Mouse (Mus musculus): Measurements from ENCODE around the gene Zfp26.

The Zfp26 gene

GRCm38 (mm10) chr9:20459377-20460317, at the start of gene Zfp26:
Gene Zfp26, minus strand, starts transcription at chr9:20460162.
- DNase-seq (ENCODE audit: low read depth), result peak; percentile 83

- DNase-seq (ENCODE audit: low read depth), result no peak
Observed at GRCm38 (mm10) chr9:20509676-20510075, 49.7 kb upstream of the Zfp26 start.

DNA sequence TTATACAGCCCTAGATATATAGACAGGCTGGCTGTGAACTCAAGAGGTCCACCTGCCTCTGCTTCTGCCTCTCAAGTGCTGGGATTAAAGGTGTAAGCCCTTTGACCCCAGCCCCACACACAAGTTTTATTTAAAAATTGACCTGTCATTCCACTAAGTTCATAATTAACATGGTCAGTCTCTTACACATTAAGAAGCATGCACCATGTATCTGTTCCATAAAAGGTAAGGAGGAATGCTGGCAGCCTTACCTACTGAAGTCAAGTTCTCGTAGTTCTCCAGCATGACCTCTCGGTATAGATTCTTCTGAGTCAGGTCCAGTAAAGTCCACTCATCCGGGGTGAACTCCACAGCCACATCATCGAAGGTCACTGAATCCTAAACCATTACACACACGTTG, 44.8 kb upstream of the Zfp26 start:
- DNase-seq (ENCODE audit: low read depth), result no peak

GRCm38 (mm10) chr9:20493281-20493680, 33.3 kb upstream of the Zfp26 start:
- DNase-seq (ENCODE audit: low read depth), result peak; percentile 61

- peak; percentile 91 for DNase-seq (ENCODE audit: low read depth)
Observed at GRCm38 (mm10) chr9:20492527-20493233, 32.7 kb upstream of the Zfp26 start, which contains the start of gene Zfp426. Gene Zfp426, minus strand, starts transcription at chr9:20492746.

- DNase-seq (ENCODE audit: low read depth), result no peak
Observed at GRCm38 (mm10) chr9:20491858-20492526, 32.0 kb upstream of the Zfp26 start.

GRCm38 (mm10) chr9:20489536-20489935, 29.6 kb upstream of the Zfp26 start:
- no peak for DNase-seq (ENCODE audit: low read depth)

GRCm38 (mm10) chr9:20479396-20479795, 19.4 kb upstream of the Zfp26 start:
- no peak for DNase-seq (ENCODE audit: low read depth)

DNA sequence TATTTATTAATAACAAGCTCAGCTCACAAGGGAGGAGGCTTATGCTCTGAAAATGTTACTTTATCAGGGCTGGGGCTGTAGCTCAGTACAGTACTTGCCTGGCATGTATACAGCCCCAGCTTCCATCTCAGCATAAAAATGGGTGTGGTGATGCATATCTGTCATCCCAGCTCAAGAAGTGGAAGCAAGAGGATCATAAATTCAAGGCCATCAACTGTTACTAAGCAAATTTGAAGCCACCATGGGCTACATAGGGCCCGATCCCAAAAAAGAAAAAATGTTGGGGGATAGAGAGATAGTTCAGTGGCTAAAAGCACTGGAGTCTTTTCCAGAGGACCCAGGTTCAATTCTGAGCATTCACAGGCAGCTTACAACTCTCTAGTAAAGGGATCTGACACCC, 16.7 kb upstream of the Zfp26 start:
- DNase-seq (ENCODE audit: low read depth), result no peak

- DNase-seq (ENCODE audit: low read depth), result peak; percentile 85
Observed at GRCm38 (mm10) chr9:20466761-20467442, 6.9 kb upstream of the Zfp26 start.

- no peak for DNase-seq (ENCODE audit: low read depth)
Observed at GRCm38 (mm10) chr9:20453647-20454046, 6.3 kb downstream of the Zfp26 start.

- no peak for DNase-seq (ENCODE audit: low read depth)
Observed at GRCm38 (mm10) chr9:20451493-20451892, 8.5 kb downstream of the Zfp26 start.

DNA sequence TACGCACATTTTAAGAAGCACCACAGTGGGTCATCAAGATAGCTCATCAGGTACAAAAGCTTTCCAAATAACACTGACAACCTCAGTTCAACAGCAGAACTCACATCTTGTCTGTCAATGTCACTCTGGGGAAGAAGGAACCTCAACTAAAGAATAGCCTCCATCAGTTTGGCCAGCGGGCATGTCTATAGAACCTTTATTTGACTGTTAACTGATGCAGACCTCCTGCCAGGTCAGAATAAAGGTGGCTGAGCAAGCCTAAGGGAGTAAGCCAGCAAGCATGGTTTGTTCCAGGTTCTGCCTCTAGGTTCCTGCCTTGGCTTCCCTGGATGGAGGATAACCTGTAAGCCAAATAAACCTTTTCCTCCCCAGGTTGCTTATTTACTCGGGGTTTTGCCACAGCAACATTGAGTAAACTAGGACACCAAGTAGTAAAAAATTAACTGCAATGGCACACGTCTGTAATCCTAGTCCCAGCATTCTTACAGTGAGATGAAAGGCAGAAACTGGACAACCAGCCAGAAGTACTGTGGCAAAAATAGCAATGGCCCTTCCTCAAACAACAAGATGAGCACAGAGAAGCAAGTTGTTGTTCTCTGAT, 16.7 kb downstream of the Zfp26 start:
- no peak for DNase-seq (ENCODE audit: low read depth)

GRCm38 (mm10) chr9:20430004-20430403, 30.0 kb downstream of the Zfp26 start:
- no peak for DNase-seq (ENCODE audit: low read depth)

GRCm38 (mm10) chr9:20411460-20411859, 48.5 kb downstream of the Zfp26 start:
- no peak for DNase-seq (ENCODE audit: low read depth)

DNA sequence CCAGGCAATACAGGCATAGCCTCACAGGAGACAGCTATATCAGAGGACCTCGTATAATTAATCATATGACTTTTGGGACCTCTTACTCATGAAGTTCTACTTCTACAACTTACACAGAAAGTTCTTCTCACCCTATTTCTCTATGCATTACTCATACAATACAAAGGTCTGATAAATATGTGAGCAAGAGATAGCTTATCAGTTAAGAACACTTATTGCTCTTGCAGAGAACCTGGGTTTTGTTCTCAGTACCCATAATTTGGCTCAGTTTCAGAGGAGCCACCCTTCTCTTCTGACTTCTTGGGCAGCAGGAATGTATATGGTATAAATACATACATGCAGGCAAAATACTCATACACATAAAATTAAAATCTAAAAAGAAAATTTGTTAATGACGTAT, 50.6 kb downstream of the Zfp26 start:
- no peak for DNase-seq (ENCODE audit: low read depth)

DNA sequence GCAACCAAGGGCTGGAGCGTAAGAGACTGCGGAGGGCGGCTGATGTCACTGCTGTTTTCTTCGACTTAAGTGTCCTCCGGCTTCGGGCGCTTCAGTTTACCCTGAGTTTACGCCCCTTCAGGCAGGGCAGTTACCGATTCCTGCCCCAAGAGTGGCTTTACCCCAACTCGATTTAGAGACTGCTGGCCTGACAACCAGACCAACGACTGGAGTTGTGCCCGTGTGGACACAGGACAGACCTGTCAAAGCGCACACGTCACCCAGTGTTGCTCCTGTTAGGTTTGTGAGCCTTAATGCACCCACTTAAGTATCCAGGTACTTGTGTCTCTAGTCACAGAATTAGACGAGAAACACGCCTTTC, 74.6 kb downstream of the Zfp26 start:
- no peak for DNase-seq (ENCODE audit: low read depth)

DNA sequence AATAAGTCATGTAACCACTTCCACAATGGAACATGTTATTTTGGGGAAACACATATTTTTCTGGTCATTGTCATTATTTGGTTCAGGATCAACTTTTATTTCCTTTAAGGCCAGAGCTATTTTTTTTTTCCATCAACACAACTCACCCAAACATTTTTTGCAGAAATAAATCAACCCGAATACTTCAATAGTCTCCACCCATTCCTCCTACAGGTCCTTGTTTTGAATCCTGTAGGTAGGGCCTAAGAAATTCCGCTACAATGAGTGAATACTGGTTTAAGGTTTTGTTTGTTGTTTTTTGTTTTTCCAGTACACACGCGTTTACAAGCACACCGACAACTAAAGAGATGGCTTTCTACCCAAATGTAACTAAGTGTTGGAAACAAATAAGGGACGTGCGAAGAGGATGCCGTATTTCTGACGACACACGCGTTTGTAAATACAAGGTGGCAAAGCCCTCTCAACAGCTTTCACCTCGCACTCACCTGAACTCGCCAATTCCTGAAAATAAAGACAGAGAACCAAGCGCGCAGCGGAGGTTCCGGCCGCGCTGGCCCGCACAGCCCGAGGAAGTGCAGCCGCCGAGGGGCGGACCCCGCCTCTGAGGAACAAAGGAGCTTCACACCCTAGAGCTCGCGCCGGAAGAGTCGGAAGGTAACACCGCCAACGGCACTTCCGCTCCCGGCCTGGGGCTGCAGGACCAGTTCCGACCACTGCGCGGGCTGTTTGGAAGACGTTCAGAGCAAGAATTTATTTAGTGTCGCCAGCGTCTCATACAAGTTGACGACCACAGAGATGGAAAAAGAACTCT, 75.2 kb downstream of the Zfp26 start, which contains the start of gene Zfp560:
TSS of gene Zfp560 (minus strand) at position 646 of the 811 bp plus-strand sequence.
- peak; percentile 95 for DNase-seq (ENCODE audit: low read depth)

DNA sequence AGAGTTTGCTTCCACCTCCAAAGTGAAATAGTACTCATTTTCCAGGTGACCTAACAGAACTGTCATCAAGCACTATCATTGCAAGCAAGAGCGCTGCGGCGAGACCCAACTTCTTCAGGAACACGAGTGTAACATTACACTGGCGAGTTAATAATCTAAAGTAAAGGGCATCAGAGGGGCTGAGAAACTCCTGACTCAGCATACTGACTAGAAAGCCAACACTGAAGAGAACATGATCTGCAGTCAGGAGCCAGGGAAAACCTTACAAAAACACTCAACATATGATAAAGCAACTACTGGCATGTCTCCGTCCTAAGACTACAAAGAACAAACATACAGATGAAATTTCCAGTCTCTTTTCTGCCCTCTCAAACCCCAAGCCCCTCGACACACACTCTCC, 76.3 kb downstream of the Zfp26 start:
- no peak for DNase-seq (ENCODE audit: low read depth)

All from NIH3T3 (cell line).